Mouse (Mus musculus) kidney, embryonic 15.5 days (tissue): ENCODE results near the gene Cnp. TPM values are rescaled to one million over a fixed set of nuclear protein-coding genes. Genes with fewer than 3 reads are reported as not detected.

ENCODE experiments used
- ATAC-seq: fragments of 200-750 bp; cut with Nextera tagmentation; replicated peaks from 2 replicates; pipeline ENCODE4 v1.8.0; 2017; ENCODE audit warnings: moderate TSS enrichment; ENCODE audit not compliant: low FRiP score
- H3K27ac ChIP-seq: fragments of 300-500 bp; sonication (generic); 2 replicates; pipeline ENCODE4 v1.5.1; 2015; ENCODE audit warnings: mild to moderate bottlenecking, inconsistent platforms
- H3K27me3 ChIP-seq: fragments of 300-500 bp; sonication (generic); 2 replicates; pipeline ENCODE4 v1.6.1; 2015; ENCODE audit warnings: inconsistent platforms
- H3K36me3 ChIP-seq: fragments of 300-500 bp; sonication (generic); 2 replicates; pipeline ENCODE4 v1.6.1; 2015; ENCODE audit warnings: inconsistent platforms
- H3K4me1 ChIP-seq: fragments of 300-500 bp; sonication (generic); 2 replicates; pipeline ENCODE4 v1.6.1; 2015; ENCODE audit warnings: inconsistent platforms
- H3K4me2 ChIP-seq: fragments of 300-500 bp; sonication (generic); 2 replicates; pipeline ENCODE4 v1.6.1; 2015; ENCODE audit warnings: moderate library complexity, mild to moderate bottlenecking, inconsistent platforms
- H3K4me3 ChIP-seq: fragments of 300-500 bp; sonication (generic); replicated peaks from 2 replicates; pipeline ENCODE4 v1.5.1; 2015; ENCODE audit warnings: mild to moderate bottlenecking, inconsistent platforms
- H3K9ac ChIP-seq: fragments of 300-500 bp; sonication (generic); 2 replicates; pipeline ENCODE4 v1.6.1; 2015; ENCODE audit warnings: mild to moderate bottlenecking, inconsistent platforms
- H3K9me3 ChIP-seq: fragments of 300-500 bp; sonication (generic); replicated peaks from 2 replicates; pipeline ENCODE4 v1.6.1; 2016; ENCODE audit warnings: inconsistent platforms
- WGBS: fragments of 180-500 bp; shearing (Covaris S2); methylation state at CpG from one replicate; pipeline ENCODE4 v1.1.7; 2015; ENCODE audit warnings: mixed read lengths; 5-methylcytosine and 5-hydroxymethylcytosine counted together
- polyA plus RNA-seq: library from polyadenylated mRNA; unstranded; fragments of >200 nt; fragmentation: Nextera tagmentation; extraction: Ambion mirVana; gene quantifications from 2 replicates; pipeline ENCODE4 v1.2.1, GENCODE M21; 2015

The Cnp gene
- polyA plus RNA-seq, 1 experiment from 2014 or later = 29.6 TPM

DNA sequence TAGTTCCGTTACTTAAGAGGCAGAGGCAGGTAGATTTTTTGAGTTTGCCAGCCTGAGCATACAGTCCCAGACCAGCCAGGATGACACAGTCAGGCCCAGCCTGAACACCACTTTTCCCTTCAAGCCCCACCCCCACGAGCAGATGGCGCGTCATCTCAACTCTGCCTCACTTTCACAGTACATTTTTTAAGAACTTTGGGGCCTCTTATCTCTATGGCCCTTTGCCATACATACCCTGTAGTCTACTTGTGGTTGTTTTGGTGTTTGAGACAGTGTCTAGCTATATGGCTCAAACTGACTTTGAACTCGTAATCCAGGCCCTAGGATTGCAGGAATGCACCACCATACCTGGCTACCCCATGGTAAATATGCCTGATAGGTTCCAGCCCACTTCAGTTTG lies 53.4 kb downstream of the Cnp start:
- 90% methylated on average over 5 of the region's 5 CpGs for WGBS
- H3K9ac ChIP-seq = no peak overlapping the region

DNA sequence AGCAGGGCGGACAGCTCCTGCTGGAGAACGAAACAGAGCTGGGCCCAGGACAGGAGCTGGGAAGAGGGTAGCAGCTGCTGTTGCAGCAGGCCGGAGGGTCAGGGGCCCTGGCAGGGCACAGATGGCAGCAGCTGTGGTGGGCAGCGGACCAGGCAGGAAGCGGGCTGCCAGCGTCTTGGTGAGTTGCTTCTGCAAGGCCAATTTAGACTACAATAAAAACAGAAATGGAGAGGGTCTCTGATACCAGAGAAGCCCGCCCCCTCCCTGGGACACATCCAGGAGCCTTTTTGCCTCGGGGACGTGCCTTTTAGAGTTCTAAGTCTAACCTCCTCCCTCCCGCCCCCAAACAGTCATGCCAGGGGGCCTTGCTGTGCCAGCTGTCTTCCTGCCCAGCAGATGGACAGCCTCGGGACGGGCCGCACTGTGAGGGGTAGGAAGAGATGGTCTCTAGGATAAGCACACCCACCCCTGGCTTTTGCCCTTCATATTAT lies 54.2 kb downstream of the Cnp start:
- Histone ChIP-seq H3K9ac (no peak overlapping the region), H3K27me3 (peaks cover 8% of the 10 kb centered on the region; the same call in 1 of the 2 replicates), H3K9me3 (no peaks in the 10 kb centered on the region), H3K4me2 (no peak overlapping the region; the same call in 1 of the 2 replicates), H3K4me1 (peaks cover 16% of the 10 kb centered on the region), H3K27ac (0 out of 2 replicates have a peak overlapping the region, but pooled peaks have one; percentile 24), H3K36me3 (peaks cover 28% of the 10 kb centered on the region), H3K4me3 (no peak overlapping the region)
- 25% methylated on average over 13 of the region's 13 CpGs for WGBS
- peak; percentile 16; the same call in 1 of the 2 replicates for ATAC-seq

More for the DNA sequence above, 53.4 kb downstream of the Cnp start:
- no peak overlapping the region for H3K4me2 ChIP-seq
- peaks cover 28% of the 10 kb centered on the region for H3K36me3 ChIP-seq
- H3K9me3 ChIP-seq = no peaks in the 10 kb centered on the region
- peaks cover 3% of the 10 kb centered on the region; the same call in 1 of the 2 replicates for H3K27me3 ChIP-seq
- H3K27ac ChIP-seq = no peak overlapping the region
- peaks cover 22% of the 10 kb centered on the region for H3K4me1 ChIP-seq
- ATAC-seq = no peak
- no peak overlapping the region for H3K4me3 ChIP-seq

DNA sequence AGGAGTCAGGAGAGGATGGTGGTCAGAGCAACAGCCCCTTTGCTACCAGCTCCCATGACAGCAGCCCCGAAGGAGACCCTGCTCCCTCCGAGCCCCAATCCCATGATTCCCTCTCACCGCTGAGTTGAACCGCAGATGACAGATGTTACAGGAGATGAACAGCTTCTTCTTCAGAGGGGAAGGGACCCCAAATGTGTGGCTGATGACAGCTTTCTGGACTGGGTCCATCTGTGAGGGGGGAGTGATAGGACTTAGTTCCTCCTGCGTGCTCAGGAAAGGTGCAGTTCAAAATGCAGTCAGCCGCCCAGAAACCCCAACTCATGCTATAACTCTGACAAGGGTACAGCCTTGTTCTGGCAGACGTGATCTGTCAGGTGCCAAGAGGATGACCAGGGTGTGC lies 59.8 kb downstream of the Cnp start:
- ATAC-seq = no peak
- 62% methylated on average over 7 of the region's 7 CpGs for WGBS

DNA sequence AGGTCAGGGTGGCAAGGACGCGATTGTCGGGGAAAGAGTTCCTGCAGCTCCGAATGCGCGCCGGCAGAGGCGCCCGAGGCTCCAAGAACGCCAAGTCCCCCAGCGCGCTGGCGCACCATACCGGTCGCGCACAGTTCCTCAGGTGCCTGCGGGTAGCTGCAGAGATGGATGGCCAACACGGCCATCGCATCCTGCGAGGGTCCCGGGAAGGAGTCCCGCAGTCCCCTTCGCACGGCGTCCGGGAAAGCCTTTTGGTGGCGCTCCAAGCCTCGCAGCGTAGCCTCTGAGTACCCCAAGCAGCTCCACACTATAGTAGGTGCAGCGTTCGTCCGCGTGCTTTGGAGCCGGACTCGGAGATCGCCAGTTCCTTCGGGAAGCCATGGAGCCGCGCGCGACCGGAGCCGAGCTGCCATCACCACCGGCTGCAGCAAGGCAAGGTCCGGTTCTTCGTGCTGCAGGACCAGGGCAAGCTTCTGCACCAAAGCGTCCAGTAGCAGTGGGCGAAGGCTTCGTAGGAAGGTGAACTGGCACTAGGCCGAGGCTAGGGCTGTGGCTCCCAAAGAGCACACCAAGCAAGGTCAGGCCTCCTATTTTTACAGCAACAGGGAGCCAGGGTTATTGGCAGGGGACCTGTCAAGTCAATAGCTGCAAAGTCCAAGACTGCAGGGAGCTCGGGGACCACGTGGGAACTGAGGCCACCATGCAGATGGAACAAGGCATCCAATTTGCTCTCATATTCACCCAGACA lies 65.6 kb downstream of the Cnp start:
- H3K27me3 ChIP-seq = peaks cover 40% of the 10 kb centered on the region
- H3K36me3 ChIP-seq = no peaks in the 10 kb centered on the region
- ATAC-seq = peak; percentile 60
- H3K4me1 ChIP-seq = peaks cover 13% of the 10 kb centered on the region
- 7% methylated on average over 52 of the region's 52 CpGs for whole genome bisulfite sequencing
- peak overlapping the region; percentile 88 for H3K4me2 ChIP-seq
- H3K4me3 ChIP-seq = peak overlapping the region; percentile 42
- no peak overlapping the region for H3K27ac ChIP-seq
- no peaks in the 10 kb centered on the region for H3K9me3 ChIP-seq
- H3K9ac ChIP-seq = peak overlapping the region; percentile 21

More for the DNA sequence above, 59.8 kb downstream of the Cnp start:
- Histone ChIP-seq H3K9ac (no peak overlapping the region), H3K36me3 (no peaks in the 10 kb centered on the region), H3K4me3 (no peak overlapping the region), H3K27ac (no peak overlapping the region), H3K4me2 (no peak overlapping the region), H3K27me3 (peaks cover 29% of the 10 kb centered on the region), H3K4me1 (no peaks in the 10 kb centered on the region), H3K9me3 (no peaks in the 10 kb centered on the region)

Other genes with a start within 250 kb of the Cnp start
- gene Gast, start 240.5 kb upstream of the Cnp start, polyA plus RNA-seq = not detected in 2 replicates
- gene Hap1, start 218.8 kb upstream of the Cnp start, polyA plus RNA-seq = 15.0 and 19.6 TPM in 2 replicates
- gene Jup, start 177.1 kb upstream of the Cnp start, polyA plus RNA-seq = 107 and 121 TPM in 2 replicates
- gene P3h4, start 160.1 kb upstream of the Cnp start, polyA plus RNA-seq = 59.0 and 67.2 TPM in 2 replicates
- gene Fkbp10, start 159.2 kb upstream of the Cnp start, polyA plus RNA-seq = 130 and 139 TPM in 2 replicates
- gene Nt5c3b, start 133.1 kb upstream of the Cnp start, polyA plus RNA-seq = 119 and 121 TPM in 2 replicates
- gene Klhl10, start 133.0 kb upstream of the Cnp start, polyA plus RNA-seq = 0.44 and 0.54 TPM in 2 replicates
- 8.4 and 10.0 TPM in 2 replicates for gene Klhl11, start 102.2 kb upstream of the Cnp start, polyA plus RNA-seq
- 151 and 175 TPM in 2 replicates for gene Acly, start 46.9 kb upstream of the Cnp start, polyA plus RNA-seq
- gene Ttc25, start 29.3 kb upstream of the Cnp start, polyA plus RNA-seq = 0.99 and 1.1 TPM in 2 replicates
- gene Nkiras2, start 44.3 kb downstream of the Cnp start, polyA plus RNA-seq = 59.7 and 63.5 TPM in 2 replicates
- gene Dnajc7, start 45.3 kb downstream of the Cnp start, polyA plus RNA-seq = 238 and 241 TPM in 2 replicates
- gene Zfp385c, start 117.6 kb downstream of the Cnp start, polyA plus RNA-seq = 0.27 and 0.40 TPM in 2 replicates
- 2.8 and 3.6 TPM in 2 replicates for gene Dhx58, start 129.4 kb downstream of the Cnp start, polyA plus RNA-seq
- 60.9 and 68.1 TPM in 2 replicates for gene Kat2a, start 137.6 kb downstream of the Cnp start, polyA plus RNA-seq
- 0.27 TPM in 1 of 2 replicates, not detected in the other for gene Hspb9, start 138.9 kb downstream of the Cnp start, polyA plus RNA-seq
- 29.5 and 32.3 TPM in 2 replicates for gene Rab5c, start 163.3 kb downstream of the Cnp start, polyA plus RNA-seq
- gene Kcnh4, start 185.0 kb downstream of the Cnp start, polyA plus RNA-seq = 0.10 TPM in 1 of 2 replicates, not detected in the other
- not detected in 2 replicates for gene Hcrt, start 188.0 kb downstream of the Cnp start, polyA plus RNA-seq
- gene Ghdc, start 196.1 kb downstream of the Cnp start, polyA plus RNA-seq = 6.7 and 7.9 TPM in 2 replicates